Mouse (Mus musculus) myocyte (in vitro differentiated cells): ENCODE data around the gene Hadhb.

Experiments used
- E2F4 ChIP-seq: IDR thresholded peaks from one replicate; pipeline ENCODE4 v1.6.1; 2011; ENCODE audit warnings: mild to moderate bottlenecking, control low read depth, moderate library complexity; ENCODE audit not compliant: insufficient read depth
- MAX ChIP-seq: IDR thresholded peaks from one replicate; pipeline ENCODE4 v1.6.1; 2011; ENCODE audit warnings: low read depth, mild to moderate bottlenecking, control low read depth
- MYOG ChIP-seq, 3 experiments: IDR thresholded peaks; one replicate each; pipeline ENCODE4 v1.6.1; 2011; ENCODE audit warnings: control low read depth in 2 of 3, low read depth in 2 of 3, mild to moderate bottlenecking in 2 of 3; ENCODE audit not compliant: insufficient read length in 2 of 3, control insufficient read depth in 1 of 3, insufficient read depth in 1 of 3
- POLR2A ChIP-seq: IDR thresholded peaks from one replicate; pipeline ENCODE4 v1.6.1; 2011; ENCODE audit warnings: low read depth, mild to moderate bottlenecking, control low read depth, moderate library complexity; ENCODE audit not compliant: insufficient read length
- TCF12 ChIP-seq: IDR thresholded peaks from one replicate; pipeline ENCODE4 v1.6.1; 2011; ENCODE audit warnings: mild to moderate bottlenecking, control low read depth; ENCODE audit not compliant: poor library complexity, insufficient read depth, severe bottlenecking
- TCF3 ChIP-seq: IDR thresholded peaks from one replicate; pipeline ENCODE4 v1.6.1; 2011; ENCODE audit warnings: low read depth, control low read depth; ENCODE audit not compliant: insufficient read length
- USF1 ChIP-seq: IDR thresholded peaks from one replicate; pipeline ENCODE4 v1.6.1; 2011; ENCODE audit warnings: low read depth, mild to moderate bottlenecking, control low read depth, moderate library complexity

GRCm38 (mm10) chr5:30205034-30205433 is 50.0 kb downstream of the Hadhb start:
- no peak for TF ChIP-seq POLR2A
- no peak for TF ChIP-seq TCF3
- TF ChIP-seq MYOG (IDR thresholded peaks at IDR 0.05; ENCODE audit: control insufficient read depth in 1 of 3, insufficient read depth in 1 of 3, insufficient read length in 2 of 3, low read depth in 2 of 3) = no peak
- no peak for TF ChIP-seq TCF12
- no peak for TF ChIP-seq MAX
- TF ChIP-seq E2F4 = no peak
- TF ChIP-seq USF1 = no peak
